Mouse (Mus musculus): ENCODE measurements around the gene Gm20388.

GRCm38 (mm10) chr8:120732068-120732467, 821.4 kb downstream of the Gm20388 start:
- TF ChIP-seq CTCF (IDR thresholded peaks at IDR 0.05; ENCODE audit: low read depth) (no peak), EP300 (IDR thresholded peaks at IDR 0.05; ENCODE audit: low read depth) (no peak)
